Mouse (Mus musculus): ENCODE results near the gene Meox2. TPM values are rescaled to one million over a fixed set of nuclear protein-coding genes. Genes with fewer than 3 reads are reported as not detected.
A peak's percentile ranks its signal among the peaks of the same experiment; 100 is the strongest.

Gene Meox2
- polyA plus RNA-seq, 1 experiment from 2014 or later: 0.40 TPM

DNA sequence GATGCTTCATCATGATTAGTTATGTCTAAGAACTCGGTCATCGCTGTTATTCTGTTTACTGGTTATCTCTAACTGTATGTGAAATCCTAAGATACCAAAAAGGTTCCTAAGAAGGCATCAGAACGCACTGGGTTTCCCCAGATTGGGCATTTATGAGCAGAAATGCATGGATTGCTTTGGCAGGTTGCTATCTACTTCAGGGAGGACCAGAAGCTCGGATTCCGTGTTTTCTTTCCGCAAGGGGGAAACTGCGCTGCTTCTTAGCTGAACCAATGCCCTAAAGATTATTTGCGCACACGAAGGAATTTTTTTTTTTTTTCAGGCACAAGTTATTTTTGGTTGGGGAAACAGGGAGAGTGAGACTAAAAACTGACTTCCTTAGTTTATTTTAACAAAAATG, 2.6 kb downstream of the Meox2 start:
- no peaks in the 10 kb centered on the region for H3K4me1 ChIP-seq (ENCODE audit: control insufficient read depth, low read depth, low read length)
- WGBS (ENCODE audit: insufficient replicate concordance): 55% methylated on average over 9 of the region's 9 CpGs
- H3K4me2 ChIP-seq (ENCODE audit: low read depth, low read length): no peak overlapping the region
- H3K9ac ChIP-seq (ENCODE audit: low read depth, low read length): no peak overlapping the region
- H3K36me3 ChIP-seq (ENCODE audit: control insufficient read depth, insufficient read depth): no peaks in the 10 kb centered on the region
- no peaks in the 10 kb centered on the region for H3K9me3 ChIP-seq (replicated peaks; ENCODE audit: control insufficient read depth, low read length)
- peaks cover 27% of the 10 kb centered on the region for H3K27me3 ChIP-seq (ENCODE audit: control insufficient read depth, insufficient read depth, low read depth, low read length)
- no peak overlapping the region for H3K27ac ChIP-seq (ENCODE audit: low read length)
- H3K4me3 ChIP-seq (ENCODE audit: low read depth, low read length): no peak overlapping the region
- ATAC-seq (ENCODE audit: low read depth): no peak

DNA sequence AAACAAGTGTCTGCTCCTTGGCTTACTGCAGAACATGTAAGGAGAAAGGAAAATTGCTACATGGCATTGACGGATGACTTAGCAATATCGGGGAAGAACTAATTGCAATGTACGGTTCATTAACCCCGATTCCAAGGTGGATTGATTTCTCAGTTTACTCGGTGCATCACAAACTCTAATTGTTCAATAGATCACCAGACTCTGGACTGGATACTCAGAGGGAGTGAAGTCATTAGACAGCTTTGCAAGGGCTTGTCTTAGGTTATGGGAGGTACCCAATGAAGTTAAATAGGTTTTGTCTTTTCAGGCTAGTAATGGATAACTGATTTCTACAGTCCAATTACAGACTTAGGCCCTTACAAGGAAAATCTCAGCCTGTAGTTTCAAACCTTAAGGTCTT, 10.9 kb downstream of the Meox2 start:
- no peaks in the 10 kb centered on the region for H3K9me3 ChIP-seq (replicated peaks; ENCODE audit: control insufficient read depth, low read length)

DNA sequence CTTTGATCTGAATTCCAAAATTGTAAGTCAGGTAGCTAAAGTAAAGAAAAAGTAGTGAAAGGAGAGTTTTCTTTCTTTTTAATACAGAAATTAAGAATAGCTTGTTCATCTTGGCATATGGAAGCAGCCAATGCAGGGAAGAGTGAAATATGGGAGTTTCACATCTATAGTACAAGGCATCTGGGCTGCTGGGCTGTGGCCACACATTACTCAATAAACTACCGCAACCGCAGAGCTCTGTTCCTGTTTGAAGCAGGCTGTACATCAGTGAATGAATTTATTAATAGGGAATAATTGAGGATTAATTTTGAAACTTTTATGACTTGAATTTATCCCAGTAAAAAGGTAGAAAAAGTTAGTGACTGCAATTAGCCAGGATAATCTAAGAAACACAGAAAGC, 15.4 kb downstream of the Meox2 start:
- Histone ChIP-seq H3K9me3 (replicated peaks; ENCODE audit: control insufficient read depth, low read length) (no peaks in the 10 kb centered on the region), H3K4me3 (ENCODE audit: low read depth, low read length) (no peak overlapping the region), H3K27ac (ENCODE audit: low read length) (no peak overlapping the region), H3K27me3 (ENCODE audit: control insufficient read depth, insufficient read depth, low read depth, low read length) (no peaks in the 10 kb centered on the region), H3K36me3 (ENCODE audit: control insufficient read depth, insufficient read depth) (no peaks in the 10 kb centered on the region), H3K4me1 (ENCODE audit: control insufficient read depth, low read depth, low read length) (no peaks in the 10 kb centered on the region), H3K4me2 (ENCODE audit: low read depth, low read length) (no peak overlapping the region), H3K9ac (ENCODE audit: low read depth, low read length) (no peak overlapping the region)
- 74% methylated on average over 2 of the region's 2 CpGs for WGBS (ENCODE audit: insufficient replicate concordance)
- ATAC-seq (ENCODE audit: low read depth): no peak

More for the DNA sequence above, 10.9 kb downstream of the Meox2 start:
- no peak overlapping the region for H3K4me3 ChIP-seq (ENCODE audit: low read depth, low read length)
- no peak for ATAC-seq (ENCODE audit: low read depth)
- H3K27me3 ChIP-seq (ENCODE audit: control insufficient read depth, insufficient read depth, low read depth, low read length): no peaks in the 10 kb centered on the region
- H3K4me2 ChIP-seq (ENCODE audit: low read depth, low read length): no peak overlapping the region
- no peak overlapping the region for H3K9ac ChIP-seq (ENCODE audit: low read depth, low read length)
- no peak overlapping the region for H3K27ac ChIP-seq (ENCODE audit: low read length)
- 63% methylated on average over 5 of the region's 5 CpGs for WGBS (ENCODE audit: insufficient replicate concordance)
- H3K36me3 ChIP-seq (ENCODE audit: control insufficient read depth, insufficient read depth): no peaks in the 10 kb centered on the region
- no peaks in the 10 kb centered on the region for H3K4me1 ChIP-seq (ENCODE audit: control insufficient read depth, low read depth, low read length)

DNA sequence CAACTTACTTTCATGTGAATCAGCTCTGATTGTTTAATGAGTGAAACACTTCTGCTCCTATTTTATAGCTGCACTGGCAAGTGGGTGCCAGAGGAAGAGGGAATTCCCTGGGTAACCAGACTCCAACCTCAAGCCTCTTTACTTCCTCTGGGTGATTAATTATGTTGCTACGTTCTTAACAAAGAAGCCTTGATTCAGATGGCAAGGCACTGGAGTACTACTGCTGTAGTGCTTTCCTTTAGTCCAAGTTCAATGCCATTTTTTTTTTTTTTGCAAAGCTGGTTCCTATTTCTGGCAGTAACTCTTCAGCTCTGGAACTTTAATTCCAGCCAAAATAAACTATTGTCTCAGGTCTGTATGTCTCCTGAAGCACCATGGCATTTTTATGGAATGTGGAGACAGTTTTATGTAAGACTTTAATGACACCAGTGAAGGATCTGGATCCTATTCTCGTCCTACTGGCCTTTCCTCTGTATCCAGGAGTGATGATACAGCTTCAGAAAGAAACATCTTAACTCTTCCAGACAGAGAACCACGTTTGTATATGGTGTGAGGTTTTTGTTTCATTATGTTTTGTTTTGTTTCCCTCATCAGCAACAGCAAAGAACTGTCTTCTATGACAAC, 33.9 kb downstream of the Meox2 start:
- ATAC-seq (ENCODE audit: low read depth): no peak
- 36% methylated on average over 3 of the region's 3 CpGs for WGBS (ENCODE audit: insufficient replicate concordance)

DNA sequence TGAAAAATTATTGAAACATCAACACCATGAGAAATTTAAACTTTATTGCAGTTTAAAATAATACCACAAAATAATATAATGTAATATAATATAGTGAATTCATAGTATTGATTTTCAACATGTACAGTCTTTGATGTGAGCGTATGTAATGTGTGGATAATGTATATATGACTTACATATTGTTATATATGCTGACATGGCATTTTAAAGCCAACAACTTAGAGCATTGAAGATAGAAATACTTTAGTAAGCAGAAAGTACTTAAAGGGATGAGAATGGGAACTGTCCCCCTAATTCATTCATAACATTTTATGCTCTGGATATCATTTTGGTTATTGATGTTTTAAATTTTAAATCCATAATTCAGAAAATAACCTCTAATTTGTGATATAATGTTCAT, 35.5 kb downstream of the Meox2 start:
- H3K27ac ChIP-seq (ENCODE audit: low read length): no peak overlapping the region
- H3K4me2 ChIP-seq (ENCODE audit: low read depth, low read length): no peak overlapping the region
- no peaks in the 10 kb centered on the region for H3K4me1 ChIP-seq (ENCODE audit: control insufficient read depth, low read depth, low read length)
- ATAC-seq (ENCODE audit: low read depth): no peak
- H3K9ac ChIP-seq (ENCODE audit: low read depth, low read length): no peak overlapping the region
- no peak overlapping the region for H3K4me3 ChIP-seq (ENCODE audit: low read depth, low read length)
- H3K9me3 ChIP-seq (replicated peaks; ENCODE audit: control insufficient read depth, low read length): no peaks in the 10 kb centered on the region
- no peaks in the 10 kb centered on the region for H3K36me3 ChIP-seq (ENCODE audit: control insufficient read depth, insufficient read depth)
- WGBS (ENCODE audit: insufficient replicate concordance): 56% methylated on average over 1 of the region's 1 CpGs
- H3K27me3 ChIP-seq (ENCODE audit: control insufficient read depth, insufficient read depth, low read depth, low read length): no peaks in the 10 kb centered on the region

More for the DNA sequence above, 33.9 kb downstream of the Meox2 start:
- no peak overlapping the region for H3K27ac ChIP-seq (ENCODE audit: low read length)
- H3K4me2 ChIP-seq (ENCODE audit: low read depth, low read length): no peak overlapping the region
- H3K4me1 ChIP-seq (ENCODE audit: control insufficient read depth, low read depth, low read length): no peaks in the 10 kb centered on the region
- no peak overlapping the region for H3K4me3 ChIP-seq (ENCODE audit: low read depth, low read length)
- no peak overlapping the region for H3K9ac ChIP-seq (ENCODE audit: low read depth, low read length)
- no peaks in the 10 kb centered on the region for H3K36me3 ChIP-seq (ENCODE audit: control insufficient read depth, insufficient read depth)
- H3K9me3 ChIP-seq (replicated peaks; ENCODE audit: control insufficient read depth, low read length): no peaks in the 10 kb centered on the region
- no peaks in the 10 kb centered on the region for H3K27me3 ChIP-seq (ENCODE audit: control insufficient read depth, insufficient read depth, low read depth, low read length)

DNA sequence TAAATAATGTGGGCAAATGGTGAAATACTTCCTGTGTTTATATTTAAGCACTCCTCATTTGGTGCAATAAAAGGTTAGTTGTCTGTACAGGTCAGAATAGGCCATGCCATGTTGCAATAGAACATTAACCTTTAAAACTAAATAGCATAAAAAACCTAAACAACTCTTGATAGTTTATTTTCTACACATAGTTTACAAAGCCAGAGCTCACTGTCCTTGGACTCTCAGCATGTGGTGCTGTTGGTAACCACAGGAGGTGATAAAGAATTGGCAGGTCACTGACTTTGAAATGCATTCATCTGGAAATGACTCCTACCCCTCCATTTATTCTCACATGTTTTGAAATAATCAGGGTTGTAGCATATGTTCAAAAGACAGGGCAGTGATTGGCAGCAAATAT, 59.4 kb downstream of the Meox2 start:
- Histone ChIP-seq H3K4me1 (ENCODE audit: control insufficient read depth, low read depth, low read length) (no peaks in the 10 kb centered on the region), H3K4me3 (ENCODE audit: low read depth, low read length) (no peak overlapping the region), H3K9me3 (replicated peaks; ENCODE audit: control insufficient read depth, low read length) (no peaks in the 10 kb centered on the region), H3K36me3 (ENCODE audit: control insufficient read depth, insufficient read depth) (no peaks in the 10 kb centered on the region), H3K9ac (ENCODE audit: low read depth, low read length) (no peak overlapping the region), H3K27ac (ENCODE audit: low read length) (no peak overlapping the region), H3K4me2 (ENCODE audit: low read depth, low read length) (no peak overlapping the region), H3K27me3 (ENCODE audit: control insufficient read depth, insufficient read depth, low read depth, low read length) (no peaks in the 10 kb centered on the region)
- ATAC-seq (ENCODE audit: low read depth): peak; percentile 51; the same call in 1 of the 2 replicates

DNA sequence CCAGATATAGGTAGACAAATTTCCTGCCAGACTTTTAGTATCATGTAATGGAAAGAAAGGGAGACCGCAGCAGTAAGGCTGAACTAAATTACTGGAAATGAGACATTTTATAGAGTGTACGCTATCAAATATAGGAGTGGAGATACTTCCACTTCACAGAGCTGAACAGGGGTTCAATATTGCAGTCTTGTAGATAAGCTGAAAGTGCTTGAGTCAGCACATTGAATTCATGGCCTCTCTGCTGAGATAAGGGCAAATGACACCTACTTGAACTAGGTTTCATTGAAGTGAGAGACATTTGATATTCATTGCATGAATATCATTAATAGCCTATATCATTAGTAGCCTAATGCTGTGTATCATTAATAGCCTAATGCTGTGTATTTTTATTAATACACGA, 65.0 kb downstream of the Meox2 start:
- Histone ChIP-seq H3K27me3 (ENCODE audit: control insufficient read depth, insufficient read depth, low read depth, low read length) (no peaks in the 10 kb centered on the region), H3K4me2 (ENCODE audit: low read depth, low read length) (no peak overlapping the region), H3K9me3 (replicated peaks; ENCODE audit: control insufficient read depth, low read length) (no peaks in the 10 kb centered on the region), H3K4me3 (ENCODE audit: low read depth, low read length) (no peak overlapping the region), H3K4me1 (ENCODE audit: control insufficient read depth, low read depth, low read length) (no peaks in the 10 kb centered on the region), H3K9ac (ENCODE audit: low read depth, low read length) (no peak overlapping the region), H3K27ac (ENCODE audit: low read length) (no peak overlapping the region), H3K36me3 (ENCODE audit: control insufficient read depth, insufficient read depth) (no peaks in the 10 kb centered on the region)
- 69% methylated on average over 3 of the region's 3 CpGs for WGBS (ENCODE audit: insufficient replicate concordance)
- ATAC-seq (ENCODE audit: low read depth): no peak

DNA sequence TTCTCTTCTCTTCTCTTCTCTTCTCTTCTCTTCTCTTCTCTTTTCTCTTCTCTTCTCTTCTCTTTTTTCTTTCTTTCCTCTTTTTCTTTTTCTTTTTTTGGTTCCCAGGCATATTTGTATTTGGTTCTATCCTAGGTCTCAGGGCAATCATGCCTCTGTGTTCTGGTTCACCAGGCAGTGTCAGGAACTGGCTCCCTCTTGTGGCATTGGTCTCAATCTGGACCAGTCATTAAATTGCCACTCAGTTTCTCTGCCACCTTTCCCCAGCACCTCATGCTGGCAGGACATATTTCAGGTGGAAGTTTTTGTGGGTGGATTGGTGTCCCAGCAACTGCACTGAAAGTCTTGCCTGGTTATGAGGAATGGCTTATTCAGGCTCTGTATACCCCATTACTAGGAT, 75.3 kb downstream of the Meox2 start:
- H3K4me2 ChIP-seq (ENCODE audit: low read depth, low read length): no peak overlapping the region
- no peaks in the 10 kb centered on the region for H3K4me1 ChIP-seq (ENCODE audit: control insufficient read depth, low read depth, low read length)
- ATAC-seq (ENCODE audit: low read depth): no peak
- H3K27ac ChIP-seq (ENCODE audit: low read length): no peak overlapping the region
- no peaks in the 10 kb centered on the region for H3K36me3 ChIP-seq (ENCODE audit: control insufficient read depth, insufficient read depth)
- no peaks in the 10 kb centered on the region for H3K9me3 ChIP-seq (replicated peaks; ENCODE audit: control insufficient read depth, low read length)
- H3K9ac ChIP-seq (ENCODE audit: low read depth, low read length): no peak overlapping the region
- no peak overlapping the region for H3K4me3 ChIP-seq (ENCODE audit: low read depth, low read length)
- no peaks in the 10 kb centered on the region for H3K27me3 ChIP-seq (ENCODE audit: control insufficient read depth, insufficient read depth, low read depth, low read length)

DNA sequence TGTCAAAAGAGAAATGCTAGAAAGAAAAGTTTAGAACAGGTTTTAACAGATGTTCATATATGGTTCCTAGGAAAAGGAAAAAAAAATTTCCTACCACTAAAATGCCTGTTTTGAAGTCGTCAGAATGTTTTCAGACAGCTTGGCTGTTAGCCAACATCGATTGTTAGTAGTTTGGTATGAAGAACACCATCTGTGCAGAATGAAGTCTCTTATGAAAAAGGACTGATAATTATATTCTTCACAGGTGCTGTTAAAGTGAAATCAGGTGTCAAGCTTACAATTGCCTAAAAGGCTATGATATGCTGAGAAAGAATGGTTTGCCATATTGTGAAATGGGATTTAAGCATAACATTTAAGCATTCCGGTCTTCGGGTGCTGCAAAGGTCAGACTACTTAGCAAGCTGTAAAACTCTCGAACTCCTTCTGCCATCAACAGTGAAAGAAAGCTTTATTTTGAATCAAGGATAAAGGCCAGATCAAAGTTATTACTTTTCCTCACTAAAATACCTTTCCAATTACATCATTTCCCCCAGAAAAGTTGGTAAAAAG, 80.7 kb downstream of the Meox2 start:
- no peak for ATAC-seq (ENCODE audit: low read depth)
- Histone ChIP-seq H3K9me3 (replicated peaks; ENCODE audit: control insufficient read depth, low read length) (no peaks in the 10 kb centered on the region), H3K4me1 (ENCODE audit: control insufficient read depth, low read depth, low read length) (no peaks in the 10 kb centered on the region), H3K27me3 (ENCODE audit: control insufficient read depth, insufficient read depth, low read depth, low read length) (no peaks in the 10 kb centered on the region), H3K27ac (ENCODE audit: low read length) (no peak overlapping the region), H3K9ac (ENCODE audit: low read depth, low read length) (no peak overlapping the region), H3K4me3 (ENCODE audit: low read depth, low read length) (no peak overlapping the region), H3K4me2 (ENCODE audit: low read depth, low read length) (no peak overlapping the region), H3K36me3 (ENCODE audit: control insufficient read depth, insufficient read depth) (no peaks in the 10 kb centered on the region)
- WGBS (ENCODE audit: insufficient replicate concordance): 61% methylated on average over 5 of the region's 5 CpGs

Measured in liver, embryonic 16.5 days (tissue).